Mouse (Mus musculus) spleen, postnatal 14 days (tissue): ENCODE results near the gene Olfr124.

Source experiments
- DNase-seq, 2 experiments: peaks; one replicate each; pipeline ENCODE4 v3.0.0; 2021 to 2022; ENCODE audit warnings: low spot score in 2 of 2

Olfr124 gene

DNA sequence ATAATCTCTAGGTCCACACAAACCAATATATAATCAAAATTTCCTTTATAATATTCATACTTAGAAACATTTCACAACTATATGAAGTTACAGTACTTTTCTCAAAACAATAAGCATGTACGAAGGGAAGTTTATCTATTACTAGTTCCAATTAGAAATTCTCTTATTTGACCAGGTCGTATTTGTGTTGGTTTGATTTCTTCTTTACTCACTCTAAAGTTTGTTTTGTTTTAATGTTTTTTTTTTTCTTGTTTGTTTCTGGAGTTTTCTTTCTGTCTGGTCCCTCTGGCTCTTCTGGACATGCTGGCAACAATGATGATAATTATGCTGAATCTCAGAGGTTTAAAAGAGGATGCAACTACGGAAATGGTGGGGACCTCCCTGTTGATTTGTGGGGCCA is at the start of gene Olfr124:
Gene Olfr124, plus strand, starts transcription at position 301 of the 400 bp plus-strand sequence.
- no peak for DNase-seq

GRCm38 (mm10) chr17:37768307-37768706 is 31.4 kb upstream of the Olfr124 start, which contains the start of gene Olfr122:
Gene Olfr122 (plus strand): TSS chr17:37768607.
- no peak for DNase-seq

DNA sequence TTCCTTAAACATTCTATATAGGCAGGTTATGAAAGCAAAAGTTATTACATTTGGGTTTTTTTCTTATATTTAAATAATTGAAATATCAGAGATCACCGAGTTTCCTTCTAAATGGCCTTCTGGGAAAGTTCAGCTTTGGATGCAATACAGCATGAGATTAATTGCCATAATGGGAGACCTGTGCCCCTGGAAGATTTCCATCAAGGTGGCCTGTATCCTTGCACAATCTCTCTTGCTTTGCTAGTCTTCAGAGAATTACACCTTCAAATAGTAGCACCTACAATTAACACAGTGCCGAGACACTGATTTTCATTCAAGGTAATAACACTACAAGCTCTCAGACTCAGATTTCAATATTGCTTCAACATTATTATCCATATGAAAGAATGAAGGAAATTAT is 6.5 kb upstream of the Olfr124 start, which contains the start of gene Olfr123:
Gene Olfr123, plus strand, starts transcription at position 301 of the 400 bp plus-strand sequence.
- DNase-seq, result no peak

- DNase-seq, result no peak
These were observed 33.0 kb downstream of the Olfr124 start, which contains the start of gene Olfr125 for GRCm38 (mm10) chr17:37832649-37833048. Gene Olfr125 (plus strand): TSS chr17:37832949.

GRCm38 (mm10) chr17:37847183-37847582 is 47.5 kb downstream of the Olfr124 start, which contains the start of gene Olfr126:
Gene Olfr126 (plus strand): TSS chr17:37847483.
- DNase-seq, result no peak
